8 mouse cellular contexts compared by ENCODE assay signal in genomic region chr7:4460576-4461434, GRCm38 (mm10). TPM values are rescaled to one million over a fixed set of nuclear protein-coding genes. Genes with fewer than 3 reads are reported as not detected.
DNase-seq lines count a peak whose midpoint lies in the region; ATAC-seq and TF ChIP-seq lines count a peak whose summit lies in the region.

Eps8l1 (plus strand) TSS chr7:4460674.

- H3K27me3 ChIP-seq in heart, embryonic 10.5 days (ENCODE audit: insufficient read depth, poor library complexity, severe bottlenecking) = no peaks in the 10 kb centered on the region
- no peaks in the 10 kb centered on the region for H3K27me3 ChIP-seq in hindbrain, postnatal 0 days (ENCODE audit: insufficient read depth, low read length)

- TF ChIP-seq CTCF in hindbrain, postnatal 0 days (IDR thresholded peaks at IDR 0.05; ENCODE audit: low read depth) = no peak

- DNase-seq in heart, embryonic 10.5 days (ENCODE audit: low spot score) = no peak
- no peak for DNase-seq in heart, adult 11 months
- no peak for DNase-seq in hindbrain, postnatal 0 days (ENCODE audit: low spot score)
- DNase-seq in embryo, embryonic 10.5 days (ENCODE audit: low spot score) = no peak
- DNase-seq in adrenal gland, postnatal 36 days = no peak
- no peak for DNase-seq in frontal cortex, adult 2 months (ENCODE audit: extremely low spot score in 1 of 2, low spot score in 1 of 2)

- peak within 1 kb of the TSS; percentile 67 for H3K27ac ChIP-seq in heart, embryonic 10.5 days
- H3K27ac ChIP-seq in brown adipose tissue, adult 24 weeks (replicated peaks; ENCODE audit: low read depth, low read length) = peak within 1 kb of the TSS; percentile 94
- peak within 1 kb of the TSS; percentile 54; the same call in 1 of the 2 replicates for H3K27ac ChIP-seq in hindbrain, postnatal 0 days
- H3K27ac ChIP-seq in macrophage = peak within 1 kb of the TSS; percentile 29

- no peak within 1 kb of the TSS for H3K9ac ChIP-seq in hindbrain, postnatal 0 days (replicated peaks; ENCODE audit: low read length)

- H3K9me3 ChIP-seq in heart, embryonic 10.5 days = no peaks in the 10 kb centered on the region
- no peaks in the 10 kb centered on the region for H3K9me3 ChIP-seq in hindbrain, postnatal 0 days (ENCODE audit: low read length)

- H3K4me2 ChIP-seq in hindbrain, postnatal 0 days (ENCODE audit: low read depth, low read length) = peak within 1 kb of the TSS; percentile 49

- H3K79me2 ChIP-seq in macrophage (ENCODE audit: inconsistent target) = no peaks in the 10 kb centered on the region

- H3K4me1 ChIP-seq in heart, embryonic 10.5 days = no peaks in the 10 kb centered on the region
- no peaks in the 10 kb centered on the region for H3K4me1 ChIP-seq in brown adipose tissue, adult 24 weeks (ENCODE audit: control insufficient read depth, insufficient read depth, insufficient read length, low read length)
- H3K4me1 ChIP-seq in hindbrain, postnatal 0 days (ENCODE audit: insufficient read depth, low read length) = no peaks in the 10 kb centered on the region

- 66% methylated on average over 14 of the region's 16 CpGs for WGBS in heart, embryonic 10.5 days
- WGBS in hindbrain, postnatal 0 days = 58% methylated on average over 13 of the region's 16 CpGs
- WGBS in macrophage (ENCODE audit: missing documents) = 44% methylated on average over 14 of the region's 16 CpGs

- H3K36me3 ChIP-seq in heart, embryonic 10.5 days = no peaks in the 10 kb centered on the region
- no peaks in the 10 kb centered on the region for H3K36me3 ChIP-seq in hindbrain, postnatal 0 days (ENCODE audit: insufficient read depth, low read length)
- H3K36me3 ChIP-seq in macrophage (ENCODE audit: inconsistent target) = no peaks in the 10 kb centered on the region

- H3K4me3 ChIP-seq in heart, embryonic 10.5 days = peak within 1 kb of the TSS; percentile 35
- peak within 1 kb of the TSS; percentile 63 for H3K4me3 ChIP-seq in brown adipose tissue, adult 24 weeks (ENCODE audit: insufficient read depth, low read depth, low read length)
- H3K4me3 ChIP-seq in hindbrain, postnatal 0 days (ENCODE audit: low read length) = peak within 1 kb of the TSS; percentile 22; the same call in 1 of the 2 replicates
- H3K4me3 ChIP-seq in macrophage (ENCODE audit: inconsistent target) = peak within 1 kb of the TSS; percentile 30

- peak; percentile 56 for ATAC-seq in hindbrain, postnatal 0 days

RNA-seq across cellular contexts. Expression of gene Eps8l1, which starts in this region (rescaled TPM):
- 1.7 and 4.6 TPM in 2 replicates for polyA plus RNA-seq in heart, embryonic 10.5 days (2016; fragmentation: Nextera tagmentation; extraction: Ambion mirVana)
- polyA plus RNA-seq in brown adipose tissue, adult 24 weeks (2012; ENCODE audit: insufficient read depth, insufficient read length, missing spikeins) = 2.2 and 2.3 TPM in 2 replicates
- total RNA-seq in hindbrain, postnatal 0 days (2014; rRNA removed) = 5.0 and 5.8 TPM in 2 replicates
- polyA plus RNA-seq in hindbrain, postnatal 0 days (2015; fragmentation: Nextera tagmentation; extraction: Ambion mirVana) = 5.7 and 7.7 TPM in 2 replicates
- total RNA-seq in macrophage (2018; cell fraction: chromatin; rRNA removed) = 10 to 100 TPM; 11.9 to 95.9 (median 37.0) TPM
- total RNA-seq in macrophage (2018; cell fraction: cytosol; rRNA removed) = 1 to 10 TPM in 23 of 26 experiments, under 1 TPM in 3; 0.88 to 5.4 (median 2.5) TPM
- total RNA-seq in macrophage (2018; cell fraction: nucleus; rRNA removed) = 10 to 100 TPM in 13 of 26 experiments, 1 to 10 TPM in 12, under 1 TPM in 1; 0.87 to 32.0 (median 10.2) TPM
- 0.30 to 3.9 TPM (median 3.1 TPM) in 3 replicates for polyA plus RNA-seq in macrophage (2018)
- total RNA-seq in adrenal gland, postnatal 36 days (2021) = 1 to 10 TPM; 2.6 to 9.6 TPM
- polyA plus RNA-seq in frontal cortex, adult 2 months (2012; rRNA removed) = 8.2 and 27.7 TPM in 2 replicates

Comparison
In these comparisons a context has a peak if more than half of its experiments do, and no peak if none do; other contexts are left out.
1. H3K27ac ChIP-seq: peak in every context shown above with its lines; median percentile 94 in brown adipose tissue, adult 24 weeks; 67 in heart, embryonic 10.5 days; 54 in hindbrain, postnatal 0 days; 29 in macrophage.